Mouse (Mus musculus): ENCODE data around the gene Atg5. TPM values are rescaled to one million over a fixed set of nuclear protein-coding genes. Genes with fewer than 3 reads are reported as not detected.
A peak's percentile ranks its signal among the peaks of the same experiment; 100 is the strongest.
"Not testable (repeated sequence)": the region's sequence is repeated elsewhere in the genome, so short reads cannot be mapped to it uniquely, and the experiment has no call there.

Gene Atg5
- 36.5 and 37.5 TPM in 2 replicates for polyA plus RNA-seq (2015; fragmentation: Nextera tagmentation; extraction: Ambion mirVana)

DNA sequence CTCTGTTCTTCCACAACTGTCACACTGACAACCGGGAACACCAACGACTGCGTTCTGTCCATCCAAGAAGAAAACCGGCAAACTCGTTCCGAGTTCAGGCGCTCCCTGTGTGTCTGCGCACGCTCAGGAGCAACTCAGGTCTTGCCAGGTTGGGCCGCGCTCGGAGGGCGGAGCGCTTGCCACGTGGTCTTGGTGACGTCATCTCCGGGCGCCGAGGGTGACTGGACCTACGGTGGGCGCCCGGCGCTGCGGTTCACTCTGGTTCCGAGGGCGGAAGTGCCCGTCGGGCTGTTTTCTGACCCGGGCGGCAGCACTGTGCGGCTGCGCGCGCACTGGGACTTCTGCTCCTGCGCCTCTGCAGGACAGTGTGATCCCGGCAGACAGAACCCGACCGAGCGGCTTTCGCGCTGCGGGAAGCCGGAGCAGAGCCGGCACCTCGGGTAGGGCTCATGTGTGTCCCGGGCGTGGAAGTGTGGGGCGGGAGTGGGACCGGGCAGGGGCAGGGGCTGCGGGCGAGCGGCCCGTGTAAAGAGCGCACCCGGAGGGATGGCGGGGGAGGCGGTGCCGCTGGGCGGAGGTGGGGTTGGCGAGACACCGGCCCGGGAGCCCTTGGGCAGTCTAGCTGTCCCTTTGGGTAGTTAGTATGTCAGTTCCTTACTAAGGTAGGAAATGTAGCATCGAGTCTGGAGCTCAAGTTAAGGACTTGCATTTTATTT lies at the start of gene Atg5:
Atg5 (plus strand) TSS at position 214 of the 716 bp plus-strand sequence.
- H3K9me3 ChIP-seq (ENCODE audit: control insufficient read depth, low read length) = no peaks in the 10 kb centered on the region
- H3K9ac ChIP-seq (ENCODE audit: low read length) = peak within 1 kb of the TSS; percentile 92
- no peaks in the 10 kb centered on the region for H3K36me3 ChIP-seq (ENCODE audit: control insufficient read depth, insufficient read depth, low read length)
- DNase-seq (ENCODE audit: low spot score) = peak; percentile 100
- WGBS = under 1% methylated on average over 57 of the region's 63 CpGs
- H3K27me3 ChIP-seq (ENCODE audit: control insufficient read depth, insufficient read depth, low read length) = no peaks in the 10 kb centered on the region
- H3K4me3 ChIP-seq (ENCODE audit: low read depth, low read length) = peak within 1 kb of the TSS; percentile 89
- ATAC-seq (ENCODE audit: low FRiP score, low TSS enrichment) = peak; percentile 98
- peak within 1 kb of the TSS; percentile 75 for H3K4me2 ChIP-seq (replicated peaks; ENCODE audit: low read depth)
- peaks cover 6% of the 10 kb centered on the region for H3K4me1 ChIP-seq (replicated peaks; ENCODE audit: control insufficient read depth, insufficient read depth)
- TF ChIP-seq CTCF (IDR thresholded peaks at IDR 0.05; ENCODE audit: low read depth) (peak; percentile 64), EP300 (optimal IDR thresholded peaks at IDR 0.05) (no peak)
- peak within 1 kb of the TSS; percentile 95 for H3K27ac ChIP-seq (replicated peaks)

DNA sequence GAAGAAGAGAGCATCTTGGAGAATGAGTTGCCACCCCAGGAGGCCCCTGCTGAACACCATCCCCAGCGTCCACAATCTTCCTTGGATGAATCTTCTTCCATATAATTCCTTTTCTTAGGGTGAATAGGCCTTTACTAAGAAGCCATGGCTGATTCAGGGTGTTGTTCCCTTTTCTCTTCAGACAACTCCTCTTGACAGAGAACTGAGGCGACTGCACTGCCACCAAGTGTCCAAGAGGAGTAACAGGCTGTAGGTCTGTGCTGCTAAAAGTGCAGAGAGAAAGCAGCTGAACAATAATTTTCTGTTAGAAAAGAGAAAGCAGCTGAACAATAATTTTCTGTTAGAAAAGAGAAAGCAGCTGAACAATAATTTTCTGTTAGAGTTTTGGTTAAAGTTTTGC lies 49.1 kb upstream of the Atg5 start:
- H3K9me3 ChIP-seq (ENCODE audit: control insufficient read depth, low read length); H3K4me2 ChIP-seq (replicated peaks; ENCODE audit: low read depth); H3K4me3 ChIP-seq (ENCODE audit: low read depth, low read length); H3K36me3 ChIP-seq (ENCODE audit: control insufficient read depth, insufficient read depth, low read length); H3K9ac ChIP-seq (ENCODE audit: low read length); H3K27ac ChIP-seq (replicated peaks); DNase-seq (ENCODE audit: low spot score); H3K27me3 ChIP-seq (ENCODE audit: control insufficient read depth, insufficient read depth, low read length); ATAC-seq (ENCODE audit: low FRiP score, low TSS enrichment); H3K4me1 ChIP-seq (replicated peaks; ENCODE audit: control insufficient read depth, insufficient read depth): not testable (repeated sequence)
- 10% methylated on average over 2 of the region's 2 CpGs for WGBS
- peak; percentile 64 for TF ChIP-seq CTCF (IDR thresholded peaks at IDR 0.05; ENCODE audit: low read depth)

DNA sequence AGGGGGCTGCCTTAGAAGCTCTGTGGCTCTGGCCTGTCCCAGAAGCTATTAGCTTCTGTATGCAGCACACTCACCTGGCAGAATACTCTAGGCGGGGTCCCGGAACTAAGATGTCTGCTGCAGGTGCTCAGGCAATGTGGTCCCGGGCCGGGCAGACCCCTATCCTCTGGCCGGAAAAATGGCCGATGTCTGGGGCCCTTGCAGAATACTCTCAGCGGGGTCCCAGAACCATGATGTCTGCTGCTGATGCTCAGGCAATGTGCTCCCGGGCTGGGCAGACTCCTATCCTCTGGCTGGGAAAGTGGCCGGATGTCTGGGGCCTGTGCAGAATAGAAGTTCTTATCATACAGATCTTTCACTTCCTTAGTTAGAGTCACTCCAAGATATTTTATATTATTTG lies 43.8 kb upstream of the Atg5 start:
- H3K27me3 ChIP-seq (ENCODE audit: control insufficient read depth, insufficient read depth, low read length) = no peaks in the 10 kb centered on the region
- TF ChIP-seq EP300 (optimal IDR thresholded peaks at IDR 0.05) = no peak
- no peak for TF ChIP-seq CTCF (IDR thresholded peaks at IDR 0.05; ENCODE audit: low read depth)
- H3K9ac ChIP-seq (ENCODE audit: low read length) = no peak overlapping the region
- ATAC-seq (ENCODE audit: low FRiP score, low TSS enrichment) (no peak), DNase-seq (ENCODE audit: low spot score) (no peak)
- 93% methylated on average over 9 of the region's 9 CpGs for WGBS
- H3K9me3 ChIP-seq (ENCODE audit: control insufficient read depth, low read length) = no peaks in the 10 kb centered on the region
- H3K4me1 ChIP-seq (replicated peaks; ENCODE audit: control insufficient read depth, insufficient read depth) = no peaks in the 10 kb centered on the region
- no peak overlapping the region for H3K4me3 ChIP-seq (ENCODE audit: low read depth, low read length)
- no peak overlapping the region for H3K4me2 ChIP-seq (replicated peaks; ENCODE audit: low read depth)
- no peak overlapping the region for H3K27ac ChIP-seq (replicated peaks)
- H3K36me3 ChIP-seq (ENCODE audit: control insufficient read depth, insufficient read depth, low read length) = no peaks in the 10 kb centered on the region

DNA sequence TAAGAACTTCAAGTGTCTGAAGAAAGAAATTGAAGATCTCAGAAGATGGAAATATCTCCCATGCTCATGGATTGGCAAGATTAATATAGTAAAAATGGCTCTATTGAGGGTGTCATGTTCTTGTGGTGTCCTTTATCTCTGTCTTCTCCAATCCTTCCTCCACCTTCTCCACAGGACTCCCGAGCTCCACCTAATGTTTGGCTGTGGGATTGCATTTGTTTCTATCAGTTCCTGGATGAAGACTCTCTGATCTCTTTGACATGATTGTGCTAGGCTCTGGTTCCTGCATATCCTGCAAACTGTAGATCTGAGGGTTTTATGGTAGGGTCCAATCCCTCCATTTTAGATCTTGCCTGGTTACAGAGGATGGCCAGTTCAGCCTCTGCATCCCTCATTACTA lies 34.8 kb upstream of the Atg5 start:
- not testable (repeated sequence) for H3K36me3 ChIP-seq (ENCODE audit: control insufficient read depth, insufficient read depth, low read length); H3K27me3 ChIP-seq (ENCODE audit: control insufficient read depth, insufficient read depth, low read length); DNase-seq (ENCODE audit: low spot score); H3K9me3 ChIP-seq (ENCODE audit: control insufficient read depth, low read length); H3K27ac ChIP-seq (replicated peaks); H3K4me2 ChIP-seq (replicated peaks; ENCODE audit: low read depth); ATAC-seq (ENCODE audit: low FRiP score, low TSS enrichment); H3K4me3 ChIP-seq (ENCODE audit: low read depth, low read length); H3K4me1 ChIP-seq (replicated peaks; ENCODE audit: control insufficient read depth, insufficient read depth); H3K9ac ChIP-seq (ENCODE audit: low read length)
- WGBS = 7% methylated on average over 1 of the region's 1 CpGs
- TF ChIP-seq CTCF (IDR thresholded peaks at IDR 0.05; ENCODE audit: low read depth) = peak; percentile 61

DNA sequence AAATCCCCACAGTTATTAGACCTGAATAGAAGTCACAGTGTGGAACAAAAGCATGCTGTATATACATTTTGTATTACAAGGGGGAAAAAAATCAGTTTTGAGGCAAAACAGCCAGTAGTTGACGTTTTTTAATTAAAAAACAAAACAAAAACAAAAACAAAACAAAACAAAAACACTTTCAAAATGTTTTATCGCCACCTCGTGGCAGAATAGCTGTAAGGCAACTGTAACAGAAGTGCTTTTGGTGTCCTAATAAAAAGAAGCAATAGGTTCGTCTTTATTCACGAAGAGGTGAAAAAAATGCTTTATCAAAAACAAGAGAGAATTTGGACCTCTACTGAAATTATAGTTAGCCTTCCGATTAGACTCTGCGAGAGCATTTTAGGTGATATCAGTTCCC lies 32.9 kb upstream of the Atg5 start:
- 34% methylated on average over 7 of the region's 7 CpGs for WGBS
- not testable (repeated sequence) for H3K27ac ChIP-seq (replicated peaks); H3K9me3 ChIP-seq (ENCODE audit: control insufficient read depth, low read length); ATAC-seq (ENCODE audit: low FRiP score, low TSS enrichment); H3K9ac ChIP-seq (ENCODE audit: low read length); H3K4me3 ChIP-seq (ENCODE audit: low read depth, low read length); H3K27me3 ChIP-seq (ENCODE audit: control insufficient read depth, insufficient read depth, low read length); DNase-seq (ENCODE audit: low spot score); H3K36me3 ChIP-seq (ENCODE audit: control insufficient read depth, insufficient read depth, low read length); H3K4me1 ChIP-seq (replicated peaks; ENCODE audit: control insufficient read depth, insufficient read depth); H3K4me2 ChIP-seq (replicated peaks; ENCODE audit: low read depth)
- TF ChIP-seq CTCF (IDR thresholded peaks at IDR 0.05; ENCODE audit: low read depth) = peak; percentile 61

DNA sequence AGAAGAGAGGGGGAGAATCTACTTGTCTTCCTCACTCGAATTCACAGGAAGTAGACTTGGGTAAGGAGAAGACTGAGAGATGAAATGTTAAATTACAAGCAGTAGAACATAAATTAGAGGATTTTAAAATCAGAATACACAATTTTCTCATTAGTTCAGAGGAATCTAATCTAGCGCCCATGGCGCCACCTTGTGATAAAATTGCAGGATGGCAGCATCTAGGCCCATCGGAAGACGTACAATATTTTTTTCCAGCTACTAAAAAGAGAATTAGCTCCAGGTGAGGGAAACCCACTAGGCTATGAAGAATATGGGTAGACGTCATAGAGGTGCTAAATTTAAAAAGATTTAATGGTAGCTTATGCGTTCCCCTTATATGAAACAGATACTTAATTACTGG lies 11.5 kb upstream of the Atg5 start:
- ATAC-seq (ENCODE audit: low FRiP score, low TSS enrichment) = no peak
- Histone ChIP-seq H3K4me3 (ENCODE audit: low read depth, low read length) (no peak overlapping the region), H3K27me3 (ENCODE audit: control insufficient read depth, insufficient read depth, low read length) (no peaks in the 10 kb centered on the region), H3K9ac (ENCODE audit: low read length) (no peak overlapping the region), H3K4me2 (replicated peaks; ENCODE audit: low read depth) (no peak overlapping the region), H3K4me1 (replicated peaks; ENCODE audit: control insufficient read depth, insufficient read depth) (no peaks in the 10 kb centered on the region), H3K36me3 (ENCODE audit: control insufficient read depth, insufficient read depth, low read length) (no peaks in the 10 kb centered on the region), H3K9me3 (ENCODE audit: control insufficient read depth, low read length) (no peaks in the 10 kb centered on the region), H3K27ac (replicated peaks) (no peak overlapping the region)
- WGBS = 44% methylated on average over 7 of the region's 7 CpGs
- no peak for TF ChIP-seq EP300 (optimal IDR thresholded peaks at IDR 0.05)
- peak; percentile 58 for TF ChIP-seq CTCF (IDR thresholded peaks at IDR 0.05; ENCODE audit: low read depth)
- DNase-seq (ENCODE audit: low spot score) = no peak
